Mouse (Mus musculus) midbrain, embryonic 10.5 days (tissue): ENCODE results near the gene Crygn. TPM values are rescaled to one million over a fixed set of nuclear protein-coding genes. Genes with fewer than 3 reads are reported as not detected.

ENCODE experiments used
- DNase-seq: peaks from one replicate; pipeline ENCODE4 v3.0.0-alpha.2; 2017; ENCODE audit warnings: low spot score
- H3K27ac ChIP-seq: fragments of 300-500 bp; sonication (generic); replicated peaks from 2 replicates; pipeline ENCODE4 v1.5.1; 2016; ENCODE audit warnings: mild to moderate bottlenecking
- H3K27me3 ChIP-seq: fragments of 300-500 bp; sonication (generic); 2 replicates; pipeline ENCODE4 v1.6.1; 2016; ENCODE audit warnings: low read depth, mild to moderate bottlenecking; ENCODE audit not compliant: poor library complexity, severe bottlenecking
- H3K36me3 ChIP-seq: fragments of 300-500 bp; sonication (generic); 2 replicates; pipeline ENCODE4 v1.6.1; 2016; ENCODE audit warnings: mild to moderate bottlenecking, moderate library complexity
- H3K4me1 ChIP-seq: fragments of 300-500 bp; sonication (generic); 2 replicates; pipeline ENCODE4 v1.6.1; 2016
- H3K4me3 ChIP-seq: fragments of 300-500 bp; sonication (generic); 2 replicates; pipeline ENCODE4 v1.5.1; 2016; ENCODE audit warnings: mild to moderate bottlenecking, moderate library complexity
- H3K9me3 ChIP-seq: fragments of 300-500 bp; sonication (generic); replicated peaks from 2 replicates; pipeline ENCODE4 v1.6.1; 2016; ENCODE audit warnings: mild to moderate bottlenecking
- WGBS: fragments of 180-500 bp; shearing (Covaris S2); methylation state at CpG from one replicate; pipeline ENCODE4 v1.1.7; 2016; 5-methylcytosine and 5-hydroxymethylcytosine counted together
- polyA plus RNA-seq: library from polyadenylated mRNA; unstranded; fragments of >200 nt; fragmentation: Nextera tagmentation; extraction: Ambion mirVana; gene quantifications from 2 replicates; pipeline ENCODE4 v1.2.1, GENCODE M21; 2016

Gene Crygn
- polyA plus RNA-seq, result 1.1 TPM in 1 of 2 replicates, not detected in the other

DNA sequence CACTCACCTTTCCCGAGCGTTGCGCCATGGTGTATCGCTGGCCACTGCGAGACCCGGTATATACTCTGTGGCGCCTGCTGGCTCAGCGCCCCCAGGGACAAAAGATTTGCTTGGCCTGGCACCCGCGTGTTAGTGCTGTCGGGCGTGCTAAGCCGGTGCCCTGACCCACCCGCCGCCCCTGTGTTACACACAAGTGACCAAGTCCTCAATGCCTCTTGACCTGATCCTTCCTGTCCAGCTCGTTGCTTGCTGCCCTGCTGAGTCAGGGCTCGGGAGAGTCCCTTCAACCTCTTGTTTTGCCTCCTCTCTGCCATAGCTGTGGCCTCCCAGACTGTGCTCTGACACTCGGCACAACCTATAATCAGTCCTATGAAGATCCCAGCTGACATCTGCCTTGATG is at the start of gene Crygn:
Crygn (minus strand) TSS at position 193 of the 400 bp plus-strand sequence.
- 33% methylated on average over 18 of the region's 18 CpGs for WGBS
- H3K27me3 ChIP-seq, result peaks cover 14% of the 10 kb centered on the region
- H3K9me3 ChIP-seq, result no peaks in the 10 kb centered on the region
- H3K4me3 ChIP-seq, result no peak within 1 kb of the TSS
- peaks cover 22% of the 10 kb centered on the region for H3K4me1 ChIP-seq
- peak within 1 kb of the TSS; percentile 13; the same call in 1 of the 2 replicates for H3K27ac ChIP-seq
- H3K36me3 ChIP-seq, result no peaks in the 10 kb centered on the region
- DNase-seq, result no peak

DNA sequence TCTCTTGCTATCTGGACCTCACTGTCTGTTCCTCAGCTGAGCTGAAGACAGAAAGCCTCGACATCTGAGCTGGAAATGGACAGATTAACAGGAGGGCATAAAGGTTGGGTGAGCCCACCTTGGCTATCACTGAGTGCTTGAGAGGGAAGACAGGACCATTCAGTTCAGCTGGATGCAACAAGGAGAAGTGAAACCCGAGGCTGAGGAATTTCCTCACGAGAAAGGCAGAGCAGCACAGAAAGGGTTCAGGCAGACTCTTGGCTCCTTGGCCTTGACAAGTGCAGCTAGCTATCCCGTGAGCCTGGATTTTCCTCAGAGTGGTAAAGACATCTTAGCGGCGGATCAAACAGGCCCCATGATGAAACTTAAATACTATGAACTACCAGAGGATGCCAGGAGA is 47.4 kb upstream of the Crygn start:
- Histone ChIP-seq H3K9me3 (no peaks in the 10 kb centered on the region), H3K4me1 (no peaks in the 10 kb centered on the region), H3K27me3 (no peaks in the 10 kb centered on the region), H3K27ac (no peak overlapping the region), H3K4me3 (no peak overlapping the region), H3K36me3 (peaks cover 87% of the 10 kb centered on the region)
- DNase-seq, result no peak
- 83% methylated on average over 6 of the region's 6 CpGs for WGBS

DNA sequence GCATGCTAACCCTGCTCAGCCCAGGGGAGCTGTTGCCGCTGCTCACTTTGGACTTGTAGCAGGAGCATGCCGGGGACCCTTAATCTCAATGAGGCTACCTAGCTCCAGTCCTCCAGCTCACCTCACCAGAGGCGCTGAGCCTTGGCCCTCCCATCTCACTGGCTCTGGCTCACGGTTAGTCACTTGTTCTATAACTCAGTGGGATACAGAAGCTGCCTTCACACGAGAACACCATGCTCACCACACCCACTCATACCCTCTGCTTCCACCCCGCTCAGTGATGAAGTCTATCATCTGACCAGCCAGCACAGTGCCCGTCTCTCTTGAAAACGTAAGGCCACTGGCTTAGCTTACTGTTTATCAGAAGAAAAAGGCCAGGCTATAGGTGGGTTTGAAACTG is 46.9 kb upstream of the Crygn start:
- 88% methylated on average over 8 of the region's 8 CpGs for WGBS
- Histone ChIP-seq H3K27ac (no peak overlapping the region), H3K36me3 (peaks cover 82% of the 10 kb centered on the region), H3K27me3 (no peaks in the 10 kb centered on the region), H3K4me3 (no peak overlapping the region), H3K9me3 (no peaks in the 10 kb centered on the region), H3K4me1 (no peaks in the 10 kb centered on the region)
- DNase-seq, result no peak

DNA sequence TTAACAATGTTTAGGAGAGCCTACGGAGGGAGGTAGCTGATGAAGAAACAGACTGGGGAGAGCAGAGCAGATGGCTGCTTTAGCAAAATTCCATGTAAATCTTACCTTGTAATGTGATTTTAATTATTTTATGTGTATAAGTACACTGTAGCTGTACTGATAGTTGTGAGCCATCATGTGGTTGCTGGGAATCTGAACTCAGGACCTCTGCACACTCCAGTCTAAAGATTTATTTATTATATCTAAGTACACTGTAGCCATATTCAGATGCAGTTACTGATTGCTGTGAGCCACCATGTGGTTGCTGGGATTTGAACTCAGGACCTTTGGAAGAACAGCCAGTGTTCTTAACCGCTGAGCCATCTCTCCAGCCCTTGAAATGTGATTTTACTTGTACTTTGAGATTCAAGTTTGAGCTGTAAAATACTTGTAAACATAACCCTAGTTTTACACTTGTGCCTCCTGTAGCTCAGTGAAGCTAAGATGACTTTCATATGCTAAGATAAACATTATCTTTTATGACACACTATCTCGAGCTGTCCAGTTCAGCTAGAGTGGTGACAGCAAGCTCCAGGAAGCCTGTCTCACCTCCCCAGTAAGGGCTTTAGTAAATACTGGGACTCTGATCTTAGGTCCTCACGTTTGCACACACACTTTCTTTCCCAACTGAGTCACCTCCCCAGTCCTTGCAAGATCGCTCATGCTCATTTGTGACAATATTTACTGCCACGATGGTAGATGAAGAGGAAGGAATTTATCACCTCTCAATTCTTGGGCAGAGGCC is 44.2 kb upstream of the Crygn start:
- Histone ChIP-seq H3K4me1 (no peaks in the 10 kb centered on the region), H3K27me3 (no peaks in the 10 kb centered on the region), H3K36me3 (peaks cover 55% of the 10 kb centered on the region), H3K27ac (no peak overlapping the region), H3K4me3 (no peak overlapping the region), H3K9me3 (no peaks in the 10 kb centered on the region)
- WGBS, result 86% methylated on average over 6 of the region's 6 CpGs
- no peak for DNase-seq

DNA sequence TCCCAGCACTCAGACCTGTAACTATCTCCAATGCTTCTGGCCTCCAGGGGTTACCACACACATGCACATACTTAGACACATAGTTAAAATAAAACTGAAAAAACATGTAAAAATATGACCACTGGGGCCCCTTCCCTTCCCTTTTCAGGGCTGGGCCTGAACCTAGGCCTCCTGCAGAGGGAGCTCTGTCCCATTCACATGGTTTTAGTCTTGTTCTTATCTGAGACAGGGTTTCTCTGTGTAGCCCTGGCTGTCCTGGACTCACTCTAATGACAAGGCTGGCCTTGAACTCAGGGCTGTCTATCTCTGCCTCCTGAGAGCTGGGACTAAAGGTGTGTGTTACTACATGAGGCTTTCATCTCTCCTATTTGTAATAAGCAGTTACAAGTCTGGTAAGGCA is 42.6 kb upstream of the Crygn start:
- H3K27me3 ChIP-seq, result no peaks in the 10 kb centered on the region
- no peak overlapping the region for H3K27ac ChIP-seq
- H3K9me3 ChIP-seq, result no peaks in the 10 kb centered on the region
- peaks cover 39% of the 10 kb centered on the region for H3K36me3 ChIP-seq
- no peak for DNase-seq
- no peaks in the 10 kb centered on the region for H3K4me1 ChIP-seq
- no peak overlapping the region for H3K4me3 ChIP-seq

DNA sequence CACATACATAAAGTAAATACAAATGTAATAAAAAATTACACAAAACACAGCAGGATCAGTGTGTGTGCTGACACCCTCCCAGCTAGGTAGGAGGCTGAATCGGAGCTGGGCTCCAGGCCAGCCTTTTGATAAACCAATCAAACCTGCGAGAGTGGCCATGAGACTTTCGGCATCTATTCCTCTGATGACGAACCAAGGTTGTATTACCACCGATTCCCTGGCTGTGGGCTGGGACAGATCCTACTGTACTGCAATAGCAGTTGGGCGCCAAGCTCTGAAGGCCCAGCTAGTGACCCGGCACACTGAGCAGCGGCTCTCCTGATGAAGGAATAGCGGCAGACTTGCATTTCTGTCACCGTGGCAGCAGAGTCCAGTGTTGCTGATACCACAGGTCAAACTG is 40.8 kb upstream of the Crygn start:
- Histone ChIP-seq H3K27ac (no peak overlapping the region), H3K36me3 (peaks cover 21% of the 10 kb centered on the region), H3K9me3 (no peaks in the 10 kb centered on the region), H3K27me3 (no peaks in the 10 kb centered on the region), H3K4me3 (no peak overlapping the region), H3K4me1 (no peaks in the 10 kb centered on the region)
- no peak for DNase-seq
- 87% methylated on average over 10 of the region's 10 CpGs for WGBS

DNA sequence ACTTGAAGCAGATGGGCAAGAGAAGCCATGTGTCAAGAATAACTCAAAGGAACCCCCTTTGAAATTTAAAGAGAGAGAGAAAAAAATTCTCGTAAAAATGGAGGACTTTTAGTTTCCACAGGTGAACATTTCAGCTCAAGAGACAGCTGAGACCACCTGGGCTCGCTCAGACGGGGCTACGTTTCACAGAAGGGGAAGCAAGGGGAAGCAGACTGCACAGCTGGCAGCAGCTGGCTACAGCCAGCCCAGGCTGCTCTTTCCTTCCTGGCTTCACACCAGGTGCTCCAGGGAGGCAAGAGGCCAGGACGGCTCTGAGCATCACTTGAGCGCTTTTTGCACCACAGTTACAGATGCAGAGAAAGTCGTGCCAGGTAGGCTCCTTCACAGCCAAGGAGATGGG is 40.0 kb upstream of the Crygn start:
- no peaks in the 10 kb centered on the region for H3K9me3 ChIP-seq
- no peak for DNase-seq
- no peak overlapping the region for H3K4me3 ChIP-seq
- no peak overlapping the region for H3K27ac ChIP-seq
- WGBS, result 67% methylated on average over 7 of the region's 7 CpGs
- no peaks in the 10 kb centered on the region for H3K27me3 ChIP-seq
- no peaks in the 10 kb centered on the region for H3K4me1 ChIP-seq
- peaks cover 14% of the 10 kb centered on the region for H3K36me3 ChIP-seq

DNA sequence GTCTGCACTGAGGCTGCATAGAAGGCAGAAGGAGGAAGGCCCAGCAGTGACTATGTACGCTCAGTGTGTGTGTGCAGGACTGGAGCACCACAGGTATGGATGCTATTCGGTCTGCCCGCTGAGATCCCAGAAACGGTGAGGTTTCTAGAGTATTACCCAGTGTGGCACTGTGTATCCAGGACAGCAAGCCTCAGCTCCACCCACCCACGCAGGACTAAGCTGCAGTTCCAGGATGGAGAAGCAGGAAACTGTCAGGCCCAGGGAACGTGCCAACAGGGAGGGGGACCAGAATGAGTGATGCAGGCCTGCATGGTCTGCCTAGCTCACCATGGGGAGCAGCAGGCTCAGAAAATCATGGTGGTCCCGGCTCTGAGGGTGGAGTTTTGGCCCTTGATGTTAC is 35.2 kb upstream of the Crygn start:
- H3K36me3 ChIP-seq, result no peaks in the 10 kb centered on the region
- 73% methylated on average over 7 of the region's 7 CpGs for WGBS
- DNase-seq, result no peak
- H3K27ac ChIP-seq, result no peak overlapping the region
- H3K4me3 ChIP-seq, result no peak overlapping the region
- H3K27me3 ChIP-seq, result no peaks in the 10 kb centered on the region
- no peaks in the 10 kb centered on the region for H3K9me3 ChIP-seq
- no peaks in the 10 kb centered on the region for H3K4me1 ChIP-seq

DNA sequence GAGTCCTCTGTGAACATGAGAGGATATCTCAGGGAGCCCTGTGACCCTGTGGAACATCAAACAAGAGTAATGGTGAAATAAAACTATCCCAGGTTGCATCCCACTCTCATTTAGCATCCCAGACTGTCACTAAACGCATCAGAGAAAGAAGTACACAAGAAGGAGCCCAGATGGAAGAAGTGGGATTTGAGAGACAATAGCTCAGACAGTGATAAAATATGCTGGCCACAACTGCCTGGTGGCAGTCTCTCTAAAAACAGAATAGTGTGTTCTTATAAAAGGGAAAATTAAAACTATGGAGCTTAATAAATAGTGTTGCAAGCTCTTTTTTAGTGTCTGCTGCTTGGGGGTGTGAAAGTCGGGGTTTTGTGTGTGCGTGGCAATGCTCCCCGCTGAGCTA is 25.1 kb upstream of the Crygn start:
- no peaks in the 10 kb centered on the region for H3K36me3 ChIP-seq
- no peak for DNase-seq
- 87% methylated on average over 4 of the region's 4 CpGs for WGBS
- peaks cover 21% of the 10 kb centered on the region for H3K27me3 ChIP-seq
- no peak overlapping the region for H3K4me3 ChIP-seq
- peaks cover 17% of the 10 kb centered on the region for H3K4me1 ChIP-seq
- H3K27ac ChIP-seq, result no peak overlapping the region
- peaks cover 14% of the 10 kb centered on the region for H3K9me3 ChIP-seq

DNA sequence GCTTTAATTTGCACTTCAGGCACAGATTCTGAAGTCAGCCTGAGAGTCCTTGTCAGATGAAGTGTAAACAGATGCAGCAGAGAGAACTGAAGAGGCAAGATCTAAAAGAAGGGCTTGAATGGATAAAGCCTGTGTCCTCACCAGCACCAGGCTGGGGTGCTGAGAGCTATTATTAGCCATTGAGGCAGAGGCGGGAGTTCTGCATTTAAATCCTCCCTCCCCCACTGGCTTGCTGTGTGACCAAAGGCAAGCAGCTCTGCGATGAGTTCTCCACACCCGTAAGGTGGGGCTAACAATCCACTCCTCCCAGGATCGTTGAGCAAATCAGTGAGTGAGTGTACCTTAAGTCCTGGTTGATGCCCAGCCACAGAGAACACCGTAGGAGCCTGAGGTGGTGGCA is 23.2 kb upstream of the Crygn start:
- H3K4me1 ChIP-seq, result peaks cover 18% of the 10 kb centered on the region
- no peak for DNase-seq

DNA sequence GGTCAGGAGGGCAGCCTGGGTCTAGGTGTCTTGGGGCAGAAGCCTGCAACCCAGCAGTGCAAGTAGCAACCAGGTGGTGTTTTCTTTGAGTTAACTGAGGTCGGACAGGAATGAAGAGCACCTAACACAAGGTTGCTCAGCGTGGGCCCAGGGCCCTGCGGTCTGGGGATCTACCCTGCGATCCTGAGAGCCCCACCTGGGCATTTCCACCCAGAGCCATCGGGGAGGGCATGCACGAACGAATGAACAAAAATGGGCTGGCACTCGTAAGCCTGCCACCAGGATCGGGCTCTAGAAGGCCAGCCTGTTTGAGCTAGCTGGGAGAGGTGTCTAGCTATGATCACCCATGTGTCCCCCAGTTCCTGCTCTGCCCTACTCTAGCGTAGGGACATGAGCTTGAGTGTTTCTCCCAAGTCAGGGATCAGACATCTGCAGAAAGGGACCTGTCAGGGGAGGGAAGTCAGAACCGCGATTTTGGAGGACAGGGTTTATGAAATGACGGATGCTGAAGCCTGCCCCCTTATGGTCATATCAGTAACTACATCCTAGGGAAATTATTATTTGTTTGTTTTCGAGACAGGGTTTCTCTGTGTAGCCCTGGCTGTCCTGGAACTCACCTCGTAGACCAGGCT is 22.2 kb upstream of the Crygn start:
- 50% methylated on average over 15 of the region's 15 CpGs for WGBS
- Histone ChIP-seq H3K36me3 (no peaks in the 10 kb centered on the region), H3K9me3 (peaks cover 10% of the 10 kb centered on the region), H3K27me3 (peaks cover 23% of the 10 kb centered on the region), H3K4me1 (peaks cover 18% of the 10 kb centered on the region), H3K27ac (no peak overlapping the region), H3K4me3 (no peak overlapping the region)
- no peak for DNase-seq

More for the DNA sequence above, 23.2 kb upstream of the Crygn start:
- H3K27me3 ChIP-seq, result peaks cover 23% of the 10 kb centered on the region
- no peak overlapping the region for H3K27ac ChIP-seq
- H3K36me3 ChIP-seq, result no peaks in the 10 kb centered on the region
- H3K4me3 ChIP-seq, result no peak overlapping the region
- 19% methylated on average over 5 of the region's 5 CpGs for WGBS
- peaks cover 14% of the 10 kb centered on the region for H3K9me3 ChIP-seq

DNA sequence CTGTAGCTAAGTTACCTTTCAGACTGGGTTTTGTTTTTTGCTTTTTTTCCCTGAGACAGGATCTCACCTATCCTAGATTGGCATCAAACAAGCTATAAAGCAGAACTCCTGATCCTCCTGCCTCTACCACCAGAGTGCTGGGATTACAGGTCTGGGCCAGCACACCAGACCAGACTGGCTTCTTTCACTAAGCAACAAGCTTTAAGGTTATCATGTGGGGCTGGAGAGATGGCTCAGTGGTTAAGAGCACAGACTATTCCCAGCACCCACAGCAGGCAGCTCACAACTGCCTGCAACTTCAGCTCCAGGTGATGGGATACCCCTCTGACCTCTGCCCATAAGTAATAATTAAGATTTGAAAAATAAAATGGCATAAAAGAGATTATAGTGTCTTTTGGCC is 21.5 kb upstream of the Crygn start:
- Histone ChIP-seq H3K27me3 (peaks cover 23% of the 10 kb centered on the region), H3K9me3 (peaks cover 6% of the 10 kb centered on the region; the same call in 1 of the 2 replicates), H3K4me3 (no peak overlapping the region), H3K27ac (no peak overlapping the region), H3K4me1 (peaks cover 18% of the 10 kb centered on the region), H3K36me3 (no peaks in the 10 kb centered on the region)
- no peak for DNase-seq

DNA sequence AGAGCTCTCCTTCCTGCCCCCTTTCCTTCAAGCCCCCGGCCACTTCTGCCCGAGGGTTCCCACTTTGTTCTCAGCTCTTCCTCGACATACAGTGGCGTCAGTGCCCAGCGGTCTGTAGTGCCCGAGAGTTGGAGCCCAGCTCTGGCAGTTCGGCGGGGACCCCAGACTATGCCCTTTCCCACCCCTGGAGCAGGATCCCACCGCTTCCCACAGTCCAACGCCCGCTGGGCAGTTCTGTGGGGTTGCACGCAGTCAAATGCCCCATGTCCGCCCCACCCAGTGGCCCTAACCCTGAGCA is 21.0 kb upstream of the Crygn start:
- Histone ChIP-seq H3K4me3 (peak overlapping the region; percentile 38), H3K27ac (peak overlapping the region; percentile 50)
- DNase-seq, result no peak

More for the DNA sequence above, 21.0 kb upstream of the Crygn start:
- 36% methylated on average over 13 of the region's 13 CpGs for WGBS
- peaks cover 18% of the 10 kb centered on the region for H3K4me1 ChIP-seq
- H3K27me3 ChIP-seq, result peaks cover 23% of the 10 kb centered on the region
- no peaks in the 10 kb centered on the region for H3K36me3 ChIP-seq
- H3K9me3 ChIP-seq, result peaks cover 6% of the 10 kb centered on the region; the same call in 1 of the 2 replicates
